Mouse (Mus musculus): ENCODE results near the gene Cse1l. TPM values are rescaled to one million over a fixed set of nuclear protein-coding genes. Genes with fewer than 3 reads are reported as not detected.

Cse1l gene
- 137 and 138 TPM in 2 replicates for polyA plus RNA-seq (2014; fragmentation: Nextera tagmentation; extraction: Ambion mirVana)

- ATAC-seq (peak; percentile 97), DNase-seq (ENCODE audit: low spot score) (peak; percentile 99)
- WGBS: under 1% methylated on average over 71 of the region's 80 CpGs
- H3K4me1 ChIP-seq (ENCODE audit: control insufficient read depth, insufficient read depth, low read length): peaks cover 10% of the 10 kb centered on the region
- H3K4me2 ChIP-seq (ENCODE audit: low read length): peak within 1 kb of the TSS; percentile 94
- H3K4me3 ChIP-seq (ENCODE audit: low read depth, low read length): peak within 1 kb of the TSS; percentile 78
- H3K9me3 ChIP-seq (replicated peaks; ENCODE audit: control insufficient read depth, low read length): no peaks in the 10 kb centered on the region
- no peaks in the 10 kb centered on the region for H3K36me3 ChIP-seq (ENCODE audit: control insufficient read depth, insufficient read depth, low read length)
- H3K27ac ChIP-seq (ENCODE audit: low read depth, low read length): peak within 1 kb of the TSS; percentile 98
- H3K27me3 ChIP-seq (replicated peaks; ENCODE audit: control insufficient read depth, insufficient read depth, low read length): no peaks in the 10 kb centered on the region
- H3K9ac ChIP-seq (ENCODE audit: low read length): peak within 1 kb of the TSS; percentile 85
Observed at GRCm38 (mm10) chr2:166905711-166906522, at the start of gene Cse1l. Cse1l (plus strand) TSS chr2:166906040.

GRCm38 (mm10) chr2:166856366-166856765, 49.5 kb upstream of the Cse1l start:
- WGBS: 97% methylated on average over 6 of the region's 6 CpGs
- DNase-seq (ENCODE audit: low spot score): no peak
- no peak overlapping the region for H3K4me3 ChIP-seq (ENCODE audit: low read depth, low read length)
- no peaks in the 10 kb centered on the region for H3K4me1 ChIP-seq (ENCODE audit: control insufficient read depth, insufficient read depth, low read length)
- H3K36me3 ChIP-seq (ENCODE audit: control insufficient read depth, insufficient read depth, low read length): peaks cover 59% of the 10 kb centered on the region
- no peak for ATAC-seq
- no peaks in the 10 kb centered on the region for H3K27me3 ChIP-seq (replicated peaks; ENCODE audit: control insufficient read depth, insufficient read depth, low read length)
- H3K9me3 ChIP-seq (replicated peaks; ENCODE audit: control insufficient read depth, low read length): no peaks in the 10 kb centered on the region
- H3K4me2 ChIP-seq (ENCODE audit: low read length): no peak overlapping the region
- H3K9ac ChIP-seq (ENCODE audit: low read length): no peak overlapping the region
- no peak overlapping the region for H3K27ac ChIP-seq (ENCODE audit: low read depth, low read length)

- Histone ChIP-seq H3K27ac (ENCODE audit: low read depth, low read length) (no peak overlapping the region), H3K36me3 (ENCODE audit: control insufficient read depth, insufficient read depth, low read length) (peaks cover 62% of the 10 kb centered on the region), H3K4me2 (ENCODE audit: low read length) (no peak overlapping the region), H3K4me1 (ENCODE audit: control insufficient read depth, insufficient read depth, low read length) (no peaks in the 10 kb centered on the region), H3K4me3 (ENCODE audit: low read depth, low read length) (no peak overlapping the region), H3K9me3 (replicated peaks; ENCODE audit: control insufficient read depth, low read length) (no peaks in the 10 kb centered on the region), H3K27me3 (replicated peaks; ENCODE audit: control insufficient read depth, insufficient read depth, low read length) (no peaks in the 10 kb centered on the region), H3K9ac (ENCODE audit: low read length) (no peak overlapping the region)
- DNase-seq (ENCODE audit: low spot score) (peak; percentile 21), ATAC-seq (no peak)
- WGBS: 91% methylated on average over 2 of the region's 2 CpGs
Observed at GRCm38 (mm10) chr2:166857118-166857517, 48.7 kb upstream of the Cse1l start.

- Histone ChIP-seq H3K4me3 (ENCODE audit: low read depth, low read length) (no peak overlapping the region), H3K9ac (ENCODE audit: low read length) (no peak overlapping the region), H3K36me3 (ENCODE audit: control insufficient read depth, insufficient read depth, low read length) (peaks cover 48% of the 10 kb centered on the region), H3K4me1 (ENCODE audit: control insufficient read depth, insufficient read depth, low read length) (no peaks in the 10 kb centered on the region), H3K9me3 (replicated peaks; ENCODE audit: control insufficient read depth, low read length) (no peaks in the 10 kb centered on the region), H3K27ac (ENCODE audit: low read depth, low read length) (no peak overlapping the region), H3K27me3 (replicated peaks; ENCODE audit: control insufficient read depth, insufficient read depth, low read length) (no peaks in the 10 kb centered on the region), H3K4me2 (ENCODE audit: low read length) (no peak overlapping the region)
- 91% methylated on average over 7 of the region's 7 CpGs for WGBS
- ATAC-seq (no peak), DNase-seq (ENCODE audit: low spot score) (no peak)
Observed at GRCm38 (mm10) chr2:166859214-166859613, 46.6 kb upstream of the Cse1l start.

- H3K9ac ChIP-seq (ENCODE audit: low read length): no peak overlapping the region
- H3K27ac ChIP-seq (ENCODE audit: low read depth, low read length): no peak overlapping the region
Observed at GRCm38 (mm10) chr2:166862505-166862904, 43.3 kb upstream of the Cse1l start.

GRCm38 (mm10) chr2:166865476-166865875, 40.4 kb upstream of the Cse1l start:
- peaks cover 55% of the 10 kb centered on the region for H3K36me3 ChIP-seq (ENCODE audit: control insufficient read depth, insufficient read depth, low read length)
- ATAC-seq: no peak
- H3K27me3 ChIP-seq (replicated peaks; ENCODE audit: control insufficient read depth, insufficient read depth, low read length): no peaks in the 10 kb centered on the region
- H3K27ac ChIP-seq (ENCODE audit: low read depth, low read length): no peak overlapping the region
- H3K9ac ChIP-seq (ENCODE audit: low read length): no peak overlapping the region
- no peak overlapping the region for H3K4me2 ChIP-seq (ENCODE audit: low read length)
- no peak for DNase-seq (ENCODE audit: low spot score)
- no peak overlapping the region for H3K4me3 ChIP-seq (ENCODE audit: low read depth, low read length)
- no peaks in the 10 kb centered on the region for H3K4me1 ChIP-seq (ENCODE audit: control insufficient read depth, insufficient read depth, low read length)
- no peaks in the 10 kb centered on the region for H3K9me3 ChIP-seq (replicated peaks; ENCODE audit: control insufficient read depth, low read length)
- WGBS: 91% methylated on average over 10 of the region's 10 CpGs

More at GRCm38 (mm10) chr2:166862505-166862904, 43.3 kb upstream of the Cse1l start:
- Histone ChIP-seq H3K4me1 (ENCODE audit: control insufficient read depth, insufficient read depth, low read length) (no peaks in the 10 kb centered on the region), H3K9me3 (replicated peaks; ENCODE audit: control insufficient read depth, low read length) (no peaks in the 10 kb centered on the region), H3K4me3 (ENCODE audit: low read depth, low read length) (no peak overlapping the region), H3K4me2 (ENCODE audit: low read length) (no peak overlapping the region), H3K27me3 (replicated peaks; ENCODE audit: control insufficient read depth, insufficient read depth, low read length) (no peaks in the 10 kb centered on the region), H3K36me3 (ENCODE audit: control insufficient read depth, insufficient read depth, low read length) (peaks cover 54% of the 10 kb centered on the region)
- 78% methylated on average over 3 of the region's 3 CpGs for WGBS
- no peak for DNase-seq (ENCODE audit: low spot score)
- ATAC-seq: no peak

GRCm38 (mm10) chr2:166870271-166870865, 35.5 kb upstream of the Cse1l start:
- 91% methylated on average over 20 of the region's 20 CpGs for WGBS
- ATAC-seq (no peak), DNase-seq (ENCODE audit: low spot score) (no peak)
- Histone ChIP-seq H3K27ac (ENCODE audit: low read depth, low read length) (no peak overlapping the region), H3K36me3 (ENCODE audit: control insufficient read depth, insufficient read depth, low read length) (peaks cover 58% of the 10 kb centered on the region), H3K9me3 (replicated peaks; ENCODE audit: control insufficient read depth, low read length) (no peaks in the 10 kb centered on the region), H3K4me3 (ENCODE audit: low read depth, low read length) (no peak overlapping the region), H3K4me1 (ENCODE audit: control insufficient read depth, insufficient read depth, low read length) (no peaks in the 10 kb centered on the region), H3K27me3 (replicated peaks; ENCODE audit: control insufficient read depth, insufficient read depth, low read length) (no peaks in the 10 kb centered on the region), H3K4me2 (ENCODE audit: low read length) (no peak overlapping the region), H3K9ac (ENCODE audit: low read length) (no peak overlapping the region)

- no peak overlapping the region for H3K4me2 ChIP-seq (ENCODE audit: low read length)
- DNase-seq (ENCODE audit: low spot score): no peak
- no peak for ATAC-seq
- H3K9ac ChIP-seq (ENCODE audit: low read length): no peak overlapping the region
- H3K27me3 ChIP-seq (replicated peaks; ENCODE audit: control insufficient read depth, insufficient read depth, low read length): no peaks in the 10 kb centered on the region
- no peak overlapping the region for H3K27ac ChIP-seq (ENCODE audit: low read depth, low read length)
- WGBS: 92% methylated on average over 10 of the region's 10 CpGs
- peaks cover 54% of the 10 kb centered on the region for H3K36me3 ChIP-seq (ENCODE audit: control insufficient read depth, insufficient read depth, low read length)
- H3K9me3 ChIP-seq (replicated peaks; ENCODE audit: control insufficient read depth, low read length): no peaks in the 10 kb centered on the region
- no peak overlapping the region for H3K4me3 ChIP-seq (ENCODE audit: low read depth, low read length)
- no peaks in the 10 kb centered on the region for H3K4me1 ChIP-seq (ENCODE audit: control insufficient read depth, insufficient read depth, low read length)
Observed at GRCm38 (mm10) chr2:166870899-166871298, 34.9 kb upstream of the Cse1l start.

- Histone ChIP-seq H3K27me3 (replicated peaks; ENCODE audit: control insufficient read depth, insufficient read depth, low read length) (no peaks in the 10 kb centered on the region), H3K9me3 (replicated peaks; ENCODE audit: control insufficient read depth, low read length) (no peaks in the 10 kb centered on the region), H3K4me2 (ENCODE audit: low read length) (no peak overlapping the region), H3K4me3 (ENCODE audit: low read depth, low read length) (no peak overlapping the region), H3K4me1 (ENCODE audit: control insufficient read depth, insufficient read depth, low read length) (no peaks in the 10 kb centered on the region), H3K36me3 (ENCODE audit: control insufficient read depth, insufficient read depth, low read length) (peaks cover 35% of the 10 kb centered on the region), H3K9ac (ENCODE audit: low read length) (no peak overlapping the region), H3K27ac (ENCODE audit: low read depth, low read length) (no peak overlapping the region)
- ATAC-seq (no peak), DNase-seq (ENCODE audit: low spot score) (no peak)
- WGBS: 77% methylated on average over 10 of the region's 10 CpGs
Observed at GRCm38 (mm10) chr2:166874675-166875280, 31.1 kb upstream of the Cse1l start.
